Mouse (Mus musculus): ENCODE results near the gene Pdk2. TPM values are rescaled to one million over a fixed set of nuclear protein-coding genes. Genes with fewer than 3 reads are reported as not detected.
A peak's percentile ranks its signal among the peaks of the same experiment; 100 is the strongest.

Pdk2 gene
- polyA plus RNA-seq, 1 experiment from 2014 or later: 22.7 TPM

DNA sequence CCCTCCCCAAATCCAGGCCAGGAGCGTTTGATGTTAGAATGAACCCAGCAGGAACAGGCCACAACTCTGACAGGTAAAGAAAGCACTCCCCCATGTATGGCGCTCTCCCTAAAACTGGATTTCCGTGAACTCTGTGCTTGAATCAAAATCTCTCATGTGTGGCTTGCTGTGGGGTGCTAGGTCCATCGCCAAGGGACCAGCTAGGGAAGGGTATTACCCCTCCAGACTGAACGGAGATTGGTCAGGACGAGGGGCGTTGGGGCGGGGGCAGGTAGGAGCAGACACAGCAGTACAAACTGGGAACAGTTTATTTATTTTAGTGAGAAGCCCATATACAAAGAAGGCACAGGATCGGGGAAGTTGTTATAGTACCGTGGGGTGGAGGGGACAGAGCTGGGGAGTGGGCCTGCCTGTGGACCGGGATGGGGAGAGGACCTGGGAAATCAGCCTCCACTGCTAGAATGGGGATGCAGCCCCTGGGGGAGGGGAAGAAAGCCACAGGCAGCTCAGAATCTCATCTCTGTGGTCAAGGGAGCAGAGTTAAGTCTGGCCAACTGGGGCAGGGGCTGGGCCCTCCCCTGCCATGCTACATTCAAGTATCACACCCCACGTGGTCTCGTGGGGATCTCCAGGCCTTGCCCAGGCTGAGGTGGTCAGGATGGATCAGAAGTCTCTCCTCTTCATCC is 3.2 kb upstream of the Pdk2 start:
- H3K4me3 ChIP-seq (replicated peaks; ENCODE audit: low read length): no peak overlapping the region
- DNase-seq (ENCODE audit: low spot score): no peak
- peaks cover 14% of the 10 kb centered on the region; the same call in 1 of the 2 replicates for H3K4me1 ChIP-seq (replicated peaks; ENCODE audit: control insufficient read depth, insufficient read depth, low read length)
- WGBS: 57% methylated on average over 13 of the region's 13 CpGs
- no peak overlapping the region for H3K4me2 ChIP-seq (replicated peaks)
- ATAC-seq (ENCODE audit: low FRiP score): no peak
- H3K36me3 ChIP-seq (replicated peaks; ENCODE audit: control insufficient read depth, insufficient read depth): peaks cover 3% of the 10 kb centered on the region
- no peaks in the 10 kb centered on the region for H3K27me3 ChIP-seq (ENCODE audit: control insufficient read depth, insufficient read depth, low read length)
- H3K9me3 ChIP-seq (ENCODE audit: control insufficient read depth, low read length): no peaks in the 10 kb centered on the region
- H3K27ac ChIP-seq: no peak overlapping the region
- no peak overlapping the region for H3K9ac ChIP-seq

DNA sequence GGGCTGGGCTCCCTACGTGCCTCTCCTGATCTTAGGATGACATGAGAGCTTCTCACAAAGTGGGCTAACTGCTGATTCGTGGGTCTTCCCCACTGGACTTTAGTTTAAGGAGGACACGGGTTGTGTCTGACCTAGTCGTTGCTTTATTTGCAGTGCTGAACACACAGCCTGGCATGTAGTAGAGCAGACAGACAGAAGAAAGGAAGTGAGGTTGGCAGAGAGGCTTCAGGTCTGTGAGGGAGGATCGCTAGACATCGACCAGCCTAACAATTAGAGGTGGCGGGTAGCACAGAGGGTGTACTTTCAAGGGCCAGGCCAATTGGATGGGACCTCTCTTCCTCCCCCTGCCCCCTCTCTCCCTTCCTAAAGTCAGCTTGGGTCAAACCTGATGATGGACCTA is 2.5 kb upstream of the Pdk2 start:
- Histone ChIP-seq H3K4me2 (replicated peaks) (no peak overlapping the region), H3K9me3 (ENCODE audit: control insufficient read depth, low read length) (no peaks in the 10 kb centered on the region), H3K4me3 (replicated peaks; ENCODE audit: low read length) (no peak overlapping the region), H3K4me1 (replicated peaks; ENCODE audit: control insufficient read depth, insufficient read depth, low read length) (peaks cover 14% of the 10 kb centered on the region; the same call in 1 of the 2 replicates), H3K36me3 (replicated peaks; ENCODE audit: control insufficient read depth, insufficient read depth) (peaks cover 3% of the 10 kb centered on the region), H3K27ac (no peak overlapping the region), H3K27me3 (ENCODE audit: control insufficient read depth, insufficient read depth, low read length) (no peaks in the 10 kb centered on the region), H3K9ac (no peak overlapping the region)
- DNase-seq (ENCODE audit: low spot score): no peak
- ATAC-seq (ENCODE audit: low FRiP score): no peak
- WGBS: 55% methylated on average over 7 of the region's 7 CpGs

GRCm38 (mm10) chr11:95043060-95043459 is 1.9 kb upstream of the Pdk2 start:
- H3K27me3 ChIP-seq (ENCODE audit: control insufficient read depth, insufficient read depth, low read length): no peaks in the 10 kb centered on the region
- peaks cover 3% of the 10 kb centered on the region for H3K36me3 ChIP-seq (replicated peaks; ENCODE audit: control insufficient read depth, insufficient read depth)
- H3K9ac ChIP-seq: no peak overlapping the region
- DNase-seq (ENCODE audit: low spot score): no peak
- no peak for ATAC-seq (ENCODE audit: low FRiP score)
- H3K4me3 ChIP-seq (replicated peaks; ENCODE audit: low read length): no peak overlapping the region
- 85% methylated on average over 4 of the region's 4 CpGs for WGBS
- H3K4me1 ChIP-seq (replicated peaks; ENCODE audit: control insufficient read depth, insufficient read depth, low read length): peaks cover 14% of the 10 kb centered on the region; the same call in 1 of the 2 replicates
- H3K9me3 ChIP-seq (ENCODE audit: control insufficient read depth, low read length): no peaks in the 10 kb centered on the region
- no peak overlapping the region for H3K27ac ChIP-seq
- H3K4me2 ChIP-seq (replicated peaks): no peak overlapping the region

- Histone ChIP-seq H3K36me3 (replicated peaks; ENCODE audit: control insufficient read depth, insufficient read depth) (peaks cover 3% of the 10 kb centered on the region), H3K9ac (peak overlapping the region; percentile 28), H3K4me1 (replicated peaks; ENCODE audit: control insufficient read depth, insufficient read depth, low read length) (peaks cover 14% of the 10 kb centered on the region; the same call in 1 of the 2 replicates), H3K27ac (no peak overlapping the region), H3K9me3 (ENCODE audit: control insufficient read depth, low read length) (no peaks in the 10 kb centered on the region), H3K27me3 (ENCODE audit: control insufficient read depth, insufficient read depth, low read length) (no peaks in the 10 kb centered on the region), H3K4me2 (replicated peaks) (peak overlapping the region; percentile 71), H3K4me3 (replicated peaks; ENCODE audit: low read length) (peak overlapping the region; percentile 16)
- ATAC-seq (ENCODE audit: low FRiP score): no peak
- under 1% methylated on average over 11 of the region's 11 CpGs for WGBS
- peak; percentile 85 for DNase-seq (ENCODE audit: low spot score)
Measured at GRCm38 (mm10) chr11:95042096-95042495, 942 bp upstream of the Pdk2 start.

DNA sequence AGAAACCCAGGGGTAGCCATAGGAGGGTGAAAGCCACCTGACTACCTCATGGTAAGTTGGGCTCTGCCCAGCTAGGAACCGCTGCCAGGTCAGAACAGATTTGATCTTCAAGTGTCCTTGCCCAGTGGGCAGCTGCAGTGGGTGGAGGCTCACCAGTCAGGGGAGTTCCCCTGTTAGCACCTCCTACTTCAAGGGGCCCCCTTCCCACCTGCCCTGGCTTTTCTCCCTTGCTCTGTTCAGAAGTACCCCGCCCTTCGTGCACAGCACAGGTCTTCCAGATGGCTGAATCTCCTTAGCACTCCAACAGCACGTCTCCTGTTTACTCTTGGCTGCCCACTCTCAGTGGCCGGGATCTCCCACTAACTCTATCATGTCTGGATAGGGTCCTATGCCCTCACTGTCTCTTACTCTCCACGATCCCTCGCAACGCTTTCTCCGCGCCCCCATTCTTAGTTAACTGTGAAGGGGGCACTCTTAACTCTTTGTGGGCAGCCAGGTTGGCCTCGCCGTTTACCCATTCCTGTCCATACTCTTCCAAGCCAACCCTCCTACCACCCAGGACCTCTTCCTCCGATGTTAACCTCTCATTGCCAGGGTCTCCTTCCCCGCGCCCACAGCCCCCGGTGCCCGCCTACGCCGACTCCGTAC is 539 bp downstream of the Pdk2 start:
- Histone ChIP-seq H3K9me3 (ENCODE audit: control insufficient read depth, low read length) (no peaks in the 10 kb centered on the region), H3K36me3 (replicated peaks; ENCODE audit: control insufficient read depth, insufficient read depth) (peaks cover 3% of the 10 kb centered on the region; the same call in 1 of the 2 replicates), H3K4me3 (replicated peaks; ENCODE audit: low read length) (peak overlapping the region; percentile 48), H3K4me2 (replicated peaks) (peak overlapping the region; percentile 71), H3K4me1 (replicated peaks; ENCODE audit: control insufficient read depth, insufficient read depth, low read length) (peaks cover 14% of the 10 kb centered on the region; the same call in 1 of the 2 replicates), H3K27ac (peak overlapping the region; percentile 22), H3K27me3 (ENCODE audit: control insufficient read depth, insufficient read depth, low read length) (no peaks in the 10 kb centered on the region), H3K9ac (peak overlapping the region; percentile 53)
- 2% methylated on average over 20 of the region's 20 CpGs for WGBS
- DNase-seq (ENCODE audit: low spot score): peak; percentile 48
- peak; percentile 15; the same call in 1 of the 2 replicates for ATAC-seq (ENCODE audit: low FRiP score)

DNA sequence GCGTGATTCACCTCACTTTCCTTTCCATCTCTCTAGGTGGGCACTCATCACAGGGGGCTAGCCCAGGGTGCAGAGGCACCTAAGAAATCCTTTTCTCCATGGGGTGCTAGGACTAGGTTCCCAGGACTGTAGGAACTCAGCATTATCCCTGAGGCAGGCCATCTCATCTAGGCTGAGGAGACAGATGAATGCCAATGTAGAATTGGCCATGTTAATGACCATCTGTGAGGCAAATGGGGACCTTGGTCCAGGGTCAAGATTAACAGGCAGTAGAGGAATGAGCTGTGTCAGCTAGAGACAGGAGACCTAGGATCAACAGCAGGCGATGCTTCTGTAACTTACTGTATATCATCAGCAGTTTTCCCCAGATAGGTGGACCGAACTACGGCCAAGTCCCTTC is 1.4 kb downstream of the Pdk2 start:
- ATAC-seq (ENCODE audit: low FRiP score) (no peak), DNase-seq (ENCODE audit: low spot score) (no peak)
- no peak overlapping the region for H3K27ac ChIP-seq
- no peaks in the 10 kb centered on the region for H3K9me3 ChIP-seq (ENCODE audit: control insufficient read depth, low read length)
- no peak overlapping the region for H3K9ac ChIP-seq
- H3K4me2 ChIP-seq (replicated peaks): peak overlapping the region; percentile 71
- H3K4me1 ChIP-seq (replicated peaks; ENCODE audit: control insufficient read depth, insufficient read depth, low read length): peaks cover 14% of the 10 kb centered on the region; the same call in 1 of the 2 replicates
- WGBS: 82% methylated on average over 4 of the region's 4 CpGs
- H3K27me3 ChIP-seq (ENCODE audit: control insufficient read depth, insufficient read depth, low read length): no peaks in the 10 kb centered on the region
- H3K4me3 ChIP-seq (replicated peaks; ENCODE audit: low read length): peak overlapping the region; percentile 48; the same call in 1 of the 2 replicates
- peaks cover 2% of the 10 kb centered on the region; the same call in 1 of the 2 replicates for H3K36me3 ChIP-seq (replicated peaks; ENCODE audit: control insufficient read depth, insufficient read depth)

DNA sequence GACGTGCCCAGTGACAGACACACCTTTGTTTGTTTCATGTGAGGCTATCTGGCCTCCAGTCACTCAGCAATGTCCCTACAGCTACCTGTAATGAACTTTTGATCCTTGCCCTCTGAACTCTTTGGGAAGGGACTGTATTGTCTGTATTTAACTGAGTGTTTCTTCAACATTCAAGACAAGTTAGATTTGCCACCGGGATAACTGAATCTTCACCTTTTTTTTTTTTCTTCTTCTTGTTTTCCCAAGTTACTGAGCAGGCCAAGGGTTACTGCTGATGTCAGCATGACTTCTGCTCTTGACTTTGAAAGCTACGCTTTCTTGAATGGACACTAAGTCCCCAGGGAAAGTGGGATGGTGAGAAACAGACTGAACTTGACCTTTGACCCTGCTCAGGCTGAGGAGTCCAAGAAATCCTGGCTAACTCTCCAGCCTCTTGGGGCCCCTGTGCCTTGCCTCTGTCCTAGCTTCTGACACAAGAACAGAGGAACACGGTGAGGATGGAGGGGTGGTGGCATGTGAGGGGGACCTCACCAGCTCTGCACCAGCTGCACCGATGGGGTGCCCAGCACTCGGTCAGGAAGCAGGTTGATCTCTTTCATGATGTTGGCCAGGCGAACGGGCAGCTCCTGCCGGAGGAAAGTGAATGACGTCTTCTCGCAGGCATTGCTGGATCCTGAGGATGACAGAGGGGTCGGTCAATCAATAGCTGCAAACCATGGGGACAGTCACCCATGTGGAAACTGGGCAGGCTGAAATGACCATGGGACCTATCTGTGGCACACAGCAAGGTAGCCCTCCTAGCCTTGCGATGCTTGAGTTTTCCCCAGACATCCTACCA is 2.1 kb downstream of the Pdk2 start:
- no peaks in the 10 kb centered on the region for H3K27me3 ChIP-seq (ENCODE audit: control insufficient read depth, insufficient read depth, low read length)
- H3K36me3 ChIP-seq (replicated peaks; ENCODE audit: control insufficient read depth, insufficient read depth): no peaks in the 10 kb centered on the region; the same call in 1 of the 2 replicates
- no peak overlapping the region for H3K9ac ChIP-seq
- DNase-seq (ENCODE audit: low spot score) (no peak), ATAC-seq (ENCODE audit: low FRiP score) (no peak)
- peaks cover 14% of the 10 kb centered on the region; the same call in 1 of the 2 replicates for H3K4me1 ChIP-seq (replicated peaks; ENCODE audit: control insufficient read depth, insufficient read depth, low read length)
- H3K4me3 ChIP-seq (replicated peaks; ENCODE audit: low read length): no peak overlapping the region
- 80% methylated on average over 13 of the region's 13 CpGs for WGBS
- H3K4me2 ChIP-seq (replicated peaks): no peak overlapping the region
- H3K9me3 ChIP-seq (ENCODE audit: control insufficient read depth, low read length): no peaks in the 10 kb centered on the region
- H3K27ac ChIP-seq: no peak overlapping the region

GRCm38 (mm10) chr11:95038156-95038817 is 2.9 kb downstream of the Pdk2 start:
- Histone ChIP-seq H3K9me3 (ENCODE audit: control insufficient read depth, low read length) (no peaks in the 10 kb centered on the region), H3K27ac (no peak overlapping the region), H3K9ac (no peak overlapping the region), H3K4me3 (replicated peaks; ENCODE audit: low read length) (no peak overlapping the region), H3K36me3 (replicated peaks; ENCODE audit: control insufficient read depth, insufficient read depth) (no peaks in the 10 kb centered on the region; the same call in 1 of the 2 replicates), H3K4me1 (replicated peaks; ENCODE audit: control insufficient read depth, insufficient read depth, low read length) (peaks cover 14% of the 10 kb centered on the region; the same call in 1 of the 2 replicates), H3K4me2 (replicated peaks) (no peak overlapping the region), H3K27me3 (ENCODE audit: control insufficient read depth, insufficient read depth, low read length) (no peaks in the 10 kb centered on the region)
- DNase-seq (ENCODE audit: low spot score): no peak
- 75% methylated on average over 14 of the region's 14 CpGs for WGBS
- ATAC-seq (ENCODE audit: low FRiP score): no peak

All from hindbrain, embryonic 14.5 days (tissue).